ENCODE assay signal across 9 mouse cellular contexts in the genomic region with DNA sequence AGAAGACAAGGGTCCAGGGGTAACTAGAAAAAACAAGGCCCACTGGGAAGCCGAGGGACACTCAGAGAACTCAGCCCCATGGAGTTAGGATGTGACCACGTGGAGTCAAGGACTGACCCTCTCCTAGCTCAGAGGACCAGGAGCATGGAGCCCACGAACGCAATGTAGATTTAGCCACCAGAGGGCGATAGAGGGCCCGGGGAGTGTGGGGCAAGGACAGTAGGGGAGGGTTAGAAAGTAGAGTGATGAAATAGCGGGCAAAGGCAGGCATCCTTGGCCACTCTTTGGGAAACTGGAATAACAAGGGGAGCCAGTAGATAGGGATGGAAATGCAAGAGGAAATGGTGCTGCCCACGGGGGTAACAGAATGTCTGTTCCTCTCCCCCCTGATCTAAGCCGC. TPM values are rescaled to one million over a fixed set of nuclear protein-coding genes. Genes with fewer than 3 reads are reported as not detected.
DNase-seq lines count a peak whose midpoint lies in the region; ATAC-seq and TF ChIP-seq lines count a peak whose summit lies in the region.
"Had no signal": no experiment of that assay in that cellular context is flagged by ENCODE, and none has a peak within 500 bp of the region (broad histone marks: within the 10 kb centered on the region; RNA-seq: fewer than 3 reads in every experiment).

No protein-coding gene starts in this region.

- H3K4me1 ChIP-seq in liver, adult 2 months (ENCODE audit: control insufficient read depth, insufficient read depth, low read length), result no peaks in the 10 kb centered on the region
- H3K4me1 ChIP-seq in liver, embryonic 11.5 days (replicated peaks; ENCODE audit: control insufficient read depth, insufficient read depth, low read length), result no peaks in the 10 kb centered on the region
- H3K4me1 ChIP-seq in cortical plate, adult 2 months (ENCODE audit: control insufficient read depth, insufficient read depth, low read length), result 0 out of 2 replicates have a peak, but pooled peaks cover 1% of the 10 kb centered on the region
- H3K4me1 ChIP-seq in midbrain, embryonic 14.5 days (ENCODE audit: control insufficient read depth, insufficient read depth, low read length), result no peaks in the 10 kb centered on the region
- H3K4me1 ChIP-seq: heart, embryonic 15.5 days had no signal

- peak; percentile 22 for DNase-seq in cerebellum, adult 8-10 months
- no peak for DNase-seq in cerebellum, adult 11 months
- DNase-seq in liver, adult 2 months (ENCODE audit: extremely low read depth, low read depth, low spot score), result peak; percentile 35
- DNase-seq in liver, embryonic 11.5 days (ENCODE audit: low spot score), result no peak
- no peak for DNase-seq in right cerebral cortex, postnatal 36 days (ENCODE audit: low spot score in 2 of 2)
- no peak for DNase-seq in midbrain, embryonic 14.5 days

- H3K27ac ChIP-seq in liver, adult 2 months (replicated peaks; ENCODE audit: insufficient read depth, low read depth, low read length), result no peak overlapping the region
- no peak overlapping the region for H3K27ac ChIP-seq in liver, embryonic 11.5 days (ENCODE audit: low read depth, low read length)
- no peak overlapping the region for H3K27ac ChIP-seq in cortical plate, adult 2 months (ENCODE audit: insufficient read depth, low read length)
- H3K27ac ChIP-seq in midbrain, embryonic 14.5 days (replicated peaks; ENCODE audit: low read depth, low read length), result no peak overlapping the region
- H3K27ac ChIP-seq: heart, embryonic 15.5 days had no signal

- no peak for TF ChIP-seq POLR2A in liver, adult 2 months (IDR thresholded peaks at IDR 0.05; ENCODE audit: extremely low read depth, insufficient read depth, low read length)
- no peak for TF ChIP-seq POLR2A in cortical plate, adult 2 months (IDR thresholded peaks at IDR 0.05; ENCODE audit: extremely low read depth, insufficient read depth, low read length)

- 36% methylated on average over 9 of the region's 9 CpGs for WGBS in liver, adult 2 months
- WGBS in liver, embryonic 11.5 days, result 37% methylated on average over 9 of the region's 9 CpGs
- 57% methylated on average over 9 of the region's 9 CpGs for WGBS in midbrain, embryonic 14.5 days

- H3K4me2 ChIP-seq in liver, embryonic 11.5 days, result no peak overlapping the region
- H3K4me2 ChIP-seq in midbrain, embryonic 14.5 days (ENCODE audit: low read length), result no peak overlapping the region
- H3K4me2 ChIP-seq: heart, embryonic 15.5 days had no signal

- ATAC-seq in liver, embryonic 11.5 days (replicated peaks; ENCODE audit: low FRiP score), result no peak
- peak; percentile 75; the same call in 1 of the 2 replicates for ATAC-seq in megakaryocyte-erythroid progenitor cell, adult 5-6 weeks (replicated peaks; ENCODE audit: low FRiP score, low TSS enrichment, poor library complexity, severe bottlenecking)
- no peak for ATAC-seq in midbrain, embryonic 14.5 days (ENCODE audit: low FRiP score, low TSS enrichment)

- H3K4me3 ChIP-seq in liver, adult 2 months (ENCODE audit: insufficient read depth, low read depth, low read length), result no peak overlapping the region
- no peak overlapping the region for H3K4me3 ChIP-seq in liver, embryonic 11.5 days (ENCODE audit: low read depth, low read length)
- no peak overlapping the region for H3K4me3 ChIP-seq in cortical plate, adult 2 months (ENCODE audit: insufficient read depth, low read length)
- H3K4me3 ChIP-seq in midbrain, embryonic 14.5 days (replicated peaks; ENCODE audit: low read depth, low read length), result no peak overlapping the region
- H3K4me3 ChIP-seq: heart, embryonic 15.5 days had no signal

- no peaks in the 10 kb centered on the region; the same call in 1 of the 2 replicates for H3K27me3 ChIP-seq in liver, adult 2 months (ENCODE audit: control insufficient read depth, insufficient read depth, low read length)
- H3K27me3 ChIP-seq in liver, embryonic 11.5 days (replicated peaks; ENCODE audit: control insufficient read depth, insufficient read depth, low read length), result no peaks in the 10 kb centered on the region
- H3K27me3 ChIP-seq in midbrain, embryonic 14.5 days (ENCODE audit: control insufficient read depth, insufficient read depth, low read length), result no peaks in the 10 kb centered on the region
- H3K27me3 ChIP-seq: heart, embryonic 15.5 days had no signal

- TF ChIP-seq CTCF in liver, adult 2 months (IDR thresholded peaks at IDR 0.05; ENCODE audit: low read depth, low read length), result peak; percentile 88
- 0 out of 2 replicates have a peak, but pooled peaks have one; percentile 23 for TF ChIP-seq CTCF in cortical plate, adult 2 months (IDR thresholded peaks at IDR 0.05; ENCODE audit: extremely low read depth, insufficient read depth, low read length)

- no peak overlapping the region for H3K9ac ChIP-seq in liver, adult 2 months (ENCODE audit: low read depth, low read length)
- H3K9ac ChIP-seq in liver, embryonic 11.5 days (ENCODE audit: low read depth, low read length), result no peak overlapping the region
- no peak overlapping the region for H3K9ac ChIP-seq in midbrain, embryonic 14.5 days (replicated peaks; ENCODE audit: low read length)
- H3K9ac ChIP-seq: heart, embryonic 15.5 days had no signal

- no peaks in the 10 kb centered on the region for H3K36me3 ChIP-seq in liver, adult 2 months (ENCODE audit: control insufficient read depth, insufficient read depth, low read length)
- H3K36me3 ChIP-seq in liver, embryonic 11.5 days (ENCODE audit: control insufficient read depth, insufficient read depth, low read length), result no peaks in the 10 kb centered on the region
- no peaks in the 10 kb centered on the region for H3K36me3 ChIP-seq in midbrain, embryonic 14.5 days (ENCODE audit: control insufficient read depth, insufficient read depth, low read length)
- H3K36me3 ChIP-seq: heart, embryonic 15.5 days had no signal

- no peaks in the 10 kb centered on the region for H3K9me3 ChIP-seq in liver, embryonic 11.5 days (ENCODE audit: control insufficient read depth, low read length)
- H3K9me3 ChIP-seq in midbrain, embryonic 14.5 days (ENCODE audit: control insufficient read depth, low read length), result no peaks in the 10 kb centered on the region
- H3K9me3 ChIP-seq: heart, embryonic 15.5 days had no signal

- no peaks in the 10 kb centered on the region for H3K79me2 ChIP-seq in liver, adult 2 months (ENCODE audit: control insufficient read depth, insufficient read depth, low read length)

RNA-seq across cellular contexts. Expression of gene Ky, which starts 26.5 kb away (rescaled TPM):
- under 0.01 TPM in 1 of 2 replicates, not detected in the other for total RNA-seq in liver, adult 2 months (2014; rRNA removed)
- not detected in 2 replicates for polyA plus RNA-seq in liver, adult 2 months (2012; rRNA removed)
- polyA plus RNA-seq in liver, embryonic 11.5 days (2014; fragmentation: Nextera tagmentation; extraction: Ambion mirVana), result not detected in 2 replicates
- 2.0 and 2.1 TPM in 2 replicates for polyA plus RNA-seq in cortical plate, adult 2 months (2012; rRNA removed)
- not detected in 2 replicates for total RNA-seq in megakaryocyte-erythroid progenitor cell, adult 5-6 weeks (2014; fragmentation: Nextera tagmentation)
- not detected in 2 replicates for total RNA-seq in megakaryocyte-erythroid progenitor cell, adult 5-6 weeks (2017)
- 0.54 and 0.72 TPM in 2 replicates for polyA plus RNA-seq in midbrain, embryonic 14.5 days (2014; fragmentation: Nextera tagmentation; extraction: Ambion mirVana)

Comparison
In these comparisons a context has a peak if more than half of its experiments do, and no peak if none do; other contexts are left out.
1. DNase-seq: peak in cerebellum, adult 8-10 months (single experiment) and liver, adult 2 months (single experiment); none in cerebellum, adult 11 months (single experiment), liver, embryonic 11.5 days (single experiment), right cerebral cortex, postnatal 36 days (0 of 2) and midbrain, embryonic 14.5 days (single experiment).